Mouse (Mus musculus) heart, embryonic 11.5 days (tissue): ENCODE data around the gene Nppc. TPM values are rescaled to one million over a fixed set of nuclear protein-coding genes. Genes with fewer than 3 reads are reported as not detected.
A peak's percentile ranks its signal among the peaks of the same experiment; 100 is the strongest.

Experiments
- ATAC-seq: fragments of 200-750 bp; cut with Nextera tagmentation; replicated peaks from 2 replicates; pipeline ENCODE4 v1.8.0; 2017; ENCODE audit warnings: moderate library complexity; ENCODE audit not compliant: insufficient number of reproducible peaks, low FRiP score, low TSS enrichment
- H3K27ac ChIP-seq: fragments of 300-500 bp; sonication (generic); 2 replicates; pipeline ENCODE4 v1.5.1; 2014; ENCODE audit warnings: mild to moderate bottlenecking, low read depth, low read length
- H3K27me3 ChIP-seq: fragments of 300-500 bp; sonication (generic); 2 replicates; pipeline ENCODE4 v1.6.1; 2014; ENCODE audit warnings: mild to moderate bottlenecking, low read length, mixed read lengths; ENCODE audit not compliant: control insufficient read depth, insufficient read depth
- H3K36me3 ChIP-seq: fragments of 300-500 bp; sonication (generic); 2 replicates; pipeline ENCODE4 v1.6.1; 2014; ENCODE audit warnings: mild to moderate bottlenecking, low read length, moderate library complexity, mixed read lengths; ENCODE audit not compliant: control insufficient read depth, insufficient read depth
- H3K4me1 ChIP-seq: fragments of 300-500 bp; sonication (generic); 2 replicates; pipeline ENCODE4 v1.6.1; 2014; ENCODE audit warnings: low read length; ENCODE audit not compliant: control insufficient read depth, insufficient read depth
- H3K4me2 ChIP-seq: fragments of 300-500 bp; sonication (generic); 2 replicates; pipeline ENCODE4 v1.6.1; 2014; ENCODE audit warnings: mild to moderate bottlenecking, moderate library complexity
- H3K4me3 ChIP-seq: fragments of 300-500 bp; sonication (generic); 2 replicates; pipeline ENCODE4 v1.5.1; 2014; ENCODE audit warnings: low read depth, low read length
- H3K9ac ChIP-seq: fragments of 300-500 bp; sonication (generic); 2 replicates; pipeline ENCODE4 v1.6.1; 2014; ENCODE audit warnings: mild to moderate bottlenecking, low read depth, low read length, moderate library complexity
- H3K9me3 ChIP-seq: fragments of 300-500 bp; sonication (generic); replicated peaks from 2 replicates; pipeline ENCODE4 v1.6.1; 2016; ENCODE audit warnings: low read length; ENCODE audit not compliant: control insufficient read depth
- WGBS: fragments of 180-500 bp; shearing (Covaris S2); extraction: QIAGEN DNeasy Blood & Tissue Kit; methylation state at CpG from one replicate; pipeline ENCODE4 v1.1.7; 2014; ENCODE audit not compliant: insufficient replicate concordance; 5-methylcytosine and 5-hydroxymethylcytosine counted together
- polyA plus RNA-seq: library from polyadenylated mRNA; unstranded; fragments of >200 nt; fragmentation: Nextera tagmentation; extraction: Ambion mirVana; gene quantifications from 2 replicates; pipeline ENCODE4 v1.2.1, GENCODE M21; 2014

The Nppc gene
- polyA plus RNA-seq = 0.30 and 0.49 TPM in 2 replicates

GRCm38 (mm10) chr1:86670279-86671038 is at the start of gene Nppc:
TSS of gene Nppc (minus strand) at chr1:86670571.
- WGBS = 4% methylated on average over 59 of the region's 59 CpGs
- Histone ChIP-seq H3K4me3 (peak within 1 kb of the TSS; percentile 47), H3K4me2 (peak within 1 kb of the TSS; percentile 86), H3K27me3 (peaks cover 52% of the 10 kb centered on the region), H3K36me3 (no peaks in the 10 kb centered on the region), H3K4me1 (peaks cover 3% of the 10 kb centered on the region; the same call in 1 of the 2 replicates), H3K27ac (no peak within 1 kb of the TSS), H3K9ac (peak within 1 kb of the TSS; percentile 58), H3K9me3 (no peaks in the 10 kb centered on the region)
- ATAC-seq = peak; percentile 74

GRCm38 (mm10) chr1:86719391-86719790 is 49.0 kb upstream of the Nppc start:
- no peaks in the 10 kb centered on the region for H3K9me3 ChIP-seq
- peaks cover 7% of the 10 kb centered on the region; the same call in 1 of the 2 replicates for H3K4me1 ChIP-seq
- no peak overlapping the region for H3K27ac ChIP-seq
- H3K4me2 ChIP-seq = no peak overlapping the region
- no peaks in the 10 kb centered on the region for H3K36me3 ChIP-seq
- 66% methylated on average over 4 of the region's 4 CpGs for WGBS
- H3K27me3 ChIP-seq = no peaks in the 10 kb centered on the region
- H3K4me3 ChIP-seq = no peak overlapping the region
- no peak for ATAC-seq
- H3K9ac ChIP-seq = no peak overlapping the region

DNA sequence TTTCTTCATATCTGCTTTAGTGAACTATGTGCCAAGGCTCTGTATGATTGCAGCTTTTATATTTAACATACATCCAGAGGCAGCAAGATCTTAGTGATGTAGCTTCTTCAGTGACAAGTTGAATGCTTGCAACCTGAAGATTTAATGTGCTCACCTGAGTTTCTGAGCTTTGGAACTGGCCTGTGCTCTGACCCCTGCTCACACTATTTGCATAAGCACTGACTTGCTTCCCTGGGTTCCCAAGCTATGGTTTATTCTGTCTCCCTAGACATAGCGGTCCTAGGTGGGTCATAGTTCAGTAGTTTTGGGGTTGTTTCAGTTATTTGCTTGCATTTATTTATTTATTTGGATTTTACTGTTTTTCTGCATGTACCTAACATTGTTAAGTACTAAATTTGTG is 47.8 kb upstream of the Nppc start:
- no peak for ATAC-seq
- no peak overlapping the region for H3K4me3 ChIP-seq
- H3K9me3 ChIP-seq = no peaks in the 10 kb centered on the region
- H3K27me3 ChIP-seq = no peaks in the 10 kb centered on the region
- no peaks in the 10 kb centered on the region for H3K36me3 ChIP-seq
- H3K4me1 ChIP-seq = peaks cover 7% of the 10 kb centered on the region; the same call in 1 of the 2 replicates
- no peak overlapping the region for H3K9ac ChIP-seq
- no peak overlapping the region for H3K4me2 ChIP-seq
- 87% methylated on average over 1 of the region's 1 CpGs for WGBS
- no peak overlapping the region for H3K27ac ChIP-seq

- no peak overlapping the region for H3K4me3 ChIP-seq
- H3K27me3 ChIP-seq = no peaks in the 10 kb centered on the region
- H3K36me3 ChIP-seq = no peaks in the 10 kb centered on the region
- H3K4me2 ChIP-seq = no peak overlapping the region
- 91% methylated on average over 4 of the region's 4 CpGs for WGBS
- H3K9me3 ChIP-seq = no peaks in the 10 kb centered on the region
- no peak overlapping the region for H3K27ac ChIP-seq
- no peak for ATAC-seq
- no peaks in the 10 kb centered on the region for H3K4me1 ChIP-seq
- H3K9ac ChIP-seq = no peak overlapping the region
Observed at GRCm38 (mm10) chr1:86713054-86713453, 42.7 kb upstream of the Nppc start.

- Histone ChIP-seq H3K36me3 (no peaks in the 10 kb centered on the region), H3K9me3 (no peaks in the 10 kb centered on the region), H3K4me1 (no peaks in the 10 kb centered on the region), H3K27me3 (no peaks in the 10 kb centered on the region), H3K27ac (no peak overlapping the region), H3K4me2 (no peak overlapping the region), H3K9ac (no peak overlapping the region), H3K4me3 (no peak overlapping the region)
- no peak for ATAC-seq
- WGBS = 91% methylated on average over 2 of the region's 2 CpGs
Observed at GRCm38 (mm10) chr1:86712045-86712444, 41.7 kb upstream of the Nppc start.

GRCm38 (mm10) chr1:86709546-86709945 is 39.2 kb upstream of the Nppc start:
- no peak overlapping the region for H3K27ac ChIP-seq
- no peak overlapping the region for H3K4me2 ChIP-seq
- ATAC-seq = no peak
- 82% methylated on average over 4 of the region's 4 CpGs for WGBS
- no peaks in the 10 kb centered on the region for H3K27me3 ChIP-seq
- no peaks in the 10 kb centered on the region for H3K9me3 ChIP-seq
- 0 out of 2 replicates have a peak, but pooled peaks cover 2% of the 10 kb centered on the region for H3K4me1 ChIP-seq
- no peaks in the 10 kb centered on the region for H3K36me3 ChIP-seq
- H3K4me3 ChIP-seq = no peak overlapping the region
- H3K9ac ChIP-seq = no peak overlapping the region

DNA sequence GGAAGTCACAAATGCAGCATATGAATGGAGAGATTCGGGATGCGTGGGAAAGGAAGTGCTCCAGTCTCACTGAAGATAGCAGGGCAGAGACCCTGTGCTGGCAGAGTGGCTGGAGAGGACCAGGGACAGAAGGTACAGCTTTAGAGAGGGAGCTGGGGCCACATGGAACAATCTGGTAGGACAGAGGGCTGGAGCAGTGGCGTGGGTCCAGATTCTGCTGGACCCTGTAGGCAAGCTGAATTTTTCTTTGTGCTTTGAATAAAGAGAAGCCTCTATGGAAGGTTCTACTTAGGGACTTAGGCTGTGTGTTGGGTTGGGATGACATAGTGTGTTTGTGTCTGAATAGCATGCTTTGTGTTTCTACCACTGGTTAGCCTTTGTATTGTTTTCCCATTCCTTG is 35.1 kb upstream of the Nppc start:
- Histone ChIP-seq H3K27ac (no peak overlapping the region), H3K4me2 (no peak overlapping the region), H3K9me3 (no peaks in the 10 kb centered on the region), H3K9ac (no peak overlapping the region), H3K36me3 (no peaks in the 10 kb centered on the region), H3K4me3 (no peak overlapping the region), H3K4me1 (0 out of 2 replicates have a peak, but pooled peaks cover 5% of the 10 kb centered on the region), H3K27me3 (no peaks in the 10 kb centered on the region)
- ATAC-seq = no peak
- 73% methylated on average over 3 of the region's 3 CpGs for WGBS

DNA sequence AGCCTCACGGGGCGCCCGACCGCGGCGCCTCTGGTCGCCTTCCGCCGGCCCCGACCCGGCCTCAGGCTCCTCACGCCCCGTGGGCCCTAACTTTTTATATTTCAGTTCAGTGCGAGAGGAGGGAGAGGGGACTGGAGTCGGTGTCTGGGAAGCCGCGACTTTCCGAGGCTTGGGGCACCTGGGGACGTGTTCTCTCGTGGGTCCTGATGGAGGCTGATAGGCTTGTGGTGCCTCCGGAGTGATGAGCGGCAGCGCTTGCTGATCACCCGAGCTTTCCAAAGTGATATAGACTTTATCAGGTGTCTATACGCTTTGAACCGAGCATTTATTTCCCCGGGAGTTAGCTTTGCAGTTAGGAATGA is 33.6 kb upstream of the Nppc start:
- Histone ChIP-seq H3K4me1 (0 out of 2 replicates have a peak, but pooled peaks cover 5% of the 10 kb centered on the region), H3K27ac (peak overlapping the region; percentile 87), H3K4me2 (peak overlapping the region; percentile 75), H3K27me3 (no peaks in the 10 kb centered on the region), H3K36me3 (no peaks in the 10 kb centered on the region), H3K9me3 (no peaks in the 10 kb centered on the region), H3K4me3 (peak overlapping the region; percentile 79), H3K9ac (peak overlapping the region; percentile 94)
- WGBS = under 1% methylated on average over 27 of the region's 27 CpGs
- no peak for ATAC-seq
